Mouse (Mus musculus) left cerebral cortex, adult 2 months (tissue): ENCODE data around the gene Cubn. TPM values are rescaled to one million over a fixed set of nuclear protein-coding genes. Genes with fewer than 3 reads are reported as not detected.

Experiments
- DNase-seq, 2 experiments: peaks; one replicate each; pipeline ENCODE4 v3.0.0; 2021 to 2022; ENCODE audit warnings: low spot score in 2 of 2, mixed read lengths in 1 of 2; ENCODE audit errors: extremely low spot score in 1 of 2
- H3K27ac ChIP-seq: fragments of 200-600 bp; 2 replicates; pipeline ENCODE4 v1.8.1; 2022
- H3K4me3 ChIP-seq: fragments of 200-600 bp; 2 replicates; pipeline ENCODE4 v1.8.1; 2022
- CTCF ChIP-seq: fragments of 200-600 bp; IDR thresholded peaks from 2 replicates; pipeline ENCODE4 v1.8.1; 2022; ENCODE audit warnings: antibody characterized with exemption, mild to moderate bottlenecking, moderate library complexity
- intact Hi-C: fragments of 180-260 bp; cut with DNase I; formaldehyde crosslinking; loops from one replicate; pipeline ENCODE4 v1.15.1; 2025
- total RNA-seq, 2 experiments: library from RNA; stranded (reverse); gene quantifications; 2 replicates each; pipeline ENCODE4 v1.2.3; 2021

The Cubn gene
- total RNA-seq, 2 experiments from 2014 or later: 0.16 to 0.36 TPM

GRCm38 (mm10) chr2:13523540-13524456 is 32.2 kb upstream of the Cubn start:
- no peak overlapping the region for H3K4me3 ChIP-seq
- intact Hi-C loops: loop anchor here (10.0 kb wide), 1 partner anchor 109 kb away; no protein-coding TSS in a partner anchor
- no peak for TF ChIP-seq CTCF
- DNase-seq: peak; percentile 31 to 55
- H3K27ac ChIP-seq: 0 out of 2 replicates have a peak overlapping the region, but pooled peaks have one; percentile 0

- DNase-seq: no peak
- H3K4me3 ChIP-seq: no peak overlapping the region
- no peak overlapping the region for H3K27ac ChIP-seq
- no peak for TF ChIP-seq CTCF
- intact Hi-C loops: loop anchor here (10.0 kb wide), 1 partner anchor 107 kb away; no protein-coding TSS in a partner anchor
These were observed 30.5 kb upstream of the Cubn start for GRCm38 (mm10) chr2:13522106-13522505.

- no peak overlapping the region for H3K4me3 ChIP-seq
- intact Hi-C loops: no loop called here
- no peak overlapping the region for H3K27ac ChIP-seq
- no peak for DNase-seq
- no peak for TF ChIP-seq CTCF
These were observed 23.3 kb upstream of the Cubn start for GRCm38 (mm10) chr2:13514949-13515348.

GRCm38 (mm10) chr2:13502717-13503116 is 11.1 kb upstream of the Cubn start:
- no peak for TF ChIP-seq CTCF
- DNase-seq: no peak
- Histone ChIP-seq H3K27ac (no peak overlapping the region), H3K4me3 (no peak overlapping the region)
- intact Hi-C loops: no loop called here

GRCm38 (mm10) chr2:13501553-13501952 is 9.9 kb upstream of the Cubn start:
- H3K27ac ChIP-seq: no peak overlapping the region
- no peak for TF ChIP-seq CTCF
- H3K4me3 ChIP-seq: no peak overlapping the region
- no peak for DNase-seq
- intact Hi-C loops: no loop called here

- DNase-seq: no peak
- intact Hi-C loops: no loop called here
- TF ChIP-seq CTCF: no peak
- Histone ChIP-seq H3K27ac (no peak overlapping the region), H3K4me3 (no peak overlapping the region)
These were observed 8.8 kb upstream of the Cubn start for GRCm38 (mm10) chr2:13500298-13500999.

GRCm38 (mm10) chr2:13499196-13499595 is 7.6 kb upstream of the Cubn start:
- no peak for DNase-seq
- no peak overlapping the region for H3K27ac ChIP-seq
- intact Hi-C loops: no loop called here
- no peak overlapping the region for H3K4me3 ChIP-seq
- no peak for TF ChIP-seq CTCF

GRCm38 (mm10) chr2:13496087-13496486 is 4.5 kb upstream of the Cubn start:
- TF ChIP-seq CTCF: no peak
- DNase-seq: no peak
- intact Hi-C loops: no loop called here
- H3K27ac ChIP-seq: no peak overlapping the region
- H3K4me3 ChIP-seq: no peak overlapping the region

- no peak overlapping the region for H3K27ac ChIP-seq
- DNase-seq: no peak
- no peak overlapping the region for H3K4me3 ChIP-seq
- intact Hi-C loops: no loop called here
- no peak for TF ChIP-seq CTCF
These were observed 1.3 kb upstream of the Cubn start for GRCm38 (mm10) chr2:13492927-13493326.

- DNase-seq: no peak
- TF ChIP-seq CTCF: no peak
- no peak overlapping the region for H3K4me3 ChIP-seq
- H3K27ac ChIP-seq: no peak overlapping the region
- intact Hi-C loops: no loop called here
These were observed 1.1 kb downstream of the Cubn start for GRCm38 (mm10) chr2:13490480-13490879.

GRCm38 (mm10) chr2:13486470-13486869 is 5.1 kb downstream of the Cubn start:
- no peak for TF ChIP-seq CTCF
- no peak overlapping the region for H3K4me3 ChIP-seq
- no peak overlapping the region for H3K27ac ChIP-seq
- intact Hi-C loops: no loop called here
- DNase-seq: no peak

- Histone ChIP-seq H3K4me3 (no peak overlapping the region), H3K27ac (no peak overlapping the region)
- intact Hi-C loops: no loop called here
- DNase-seq: no peak
- no peak for TF ChIP-seq CTCF
These were observed 7.0 kb downstream of the Cubn start for GRCm38 (mm10) chr2:13484566-13484965.
